Mouse (Mus musculus): ENCODE data around the gene Ifnar1.

Ifnar1 gene

GRCm38 (mm10) chr16:91538513-91538912 lies 53.5 kb downstream of the Ifnar1 start:
- no peak for ATAC-seq (ENCODE audit: low TSS enrichment)

GRCm38 (mm10) chr16:91541573-91542081 lies 56.6 kb downstream of the Ifnar1 start:
- peak; percentile 73 for ATAC-seq (ENCODE audit: low TSS enrichment)

- ATAC-seq (ENCODE audit: low TSS enrichment), result no peak
Measured at GRCm38 (mm10) chr16:91543619-91544018, 58.6 kb downstream of the Ifnar1 start.

GRCm38 (mm10) chr16:91545597-91546281 lies 60.7 kb downstream of the Ifnar1 start:
- ATAC-seq (ENCODE audit: low TSS enrichment), result no peak

DNA sequence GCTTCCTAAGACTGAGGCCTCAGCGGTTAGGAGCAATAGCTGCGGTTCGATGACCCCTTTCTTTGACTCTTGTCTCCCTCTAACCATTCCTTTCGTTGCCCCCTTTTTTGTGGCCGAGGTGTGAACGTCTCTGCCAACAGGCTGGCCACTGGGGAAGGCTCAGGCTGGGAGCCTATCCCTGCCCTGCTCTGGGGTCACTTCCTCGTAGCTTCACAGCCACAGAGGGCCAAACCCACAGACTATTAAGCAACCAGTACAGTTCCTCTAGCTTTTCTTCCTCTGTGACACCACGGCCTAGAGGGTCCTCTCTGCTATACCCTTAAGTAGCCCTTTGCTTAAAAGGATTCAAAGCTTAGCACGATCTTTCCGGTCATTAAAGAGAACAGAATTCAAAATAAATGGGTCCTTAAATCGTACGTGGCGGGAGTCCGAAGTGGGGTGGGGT lies 61.4 kb downstream of the Ifnar1 start:
- no peak for ATAC-seq (ENCODE audit: low TSS enrichment)

DNA sequence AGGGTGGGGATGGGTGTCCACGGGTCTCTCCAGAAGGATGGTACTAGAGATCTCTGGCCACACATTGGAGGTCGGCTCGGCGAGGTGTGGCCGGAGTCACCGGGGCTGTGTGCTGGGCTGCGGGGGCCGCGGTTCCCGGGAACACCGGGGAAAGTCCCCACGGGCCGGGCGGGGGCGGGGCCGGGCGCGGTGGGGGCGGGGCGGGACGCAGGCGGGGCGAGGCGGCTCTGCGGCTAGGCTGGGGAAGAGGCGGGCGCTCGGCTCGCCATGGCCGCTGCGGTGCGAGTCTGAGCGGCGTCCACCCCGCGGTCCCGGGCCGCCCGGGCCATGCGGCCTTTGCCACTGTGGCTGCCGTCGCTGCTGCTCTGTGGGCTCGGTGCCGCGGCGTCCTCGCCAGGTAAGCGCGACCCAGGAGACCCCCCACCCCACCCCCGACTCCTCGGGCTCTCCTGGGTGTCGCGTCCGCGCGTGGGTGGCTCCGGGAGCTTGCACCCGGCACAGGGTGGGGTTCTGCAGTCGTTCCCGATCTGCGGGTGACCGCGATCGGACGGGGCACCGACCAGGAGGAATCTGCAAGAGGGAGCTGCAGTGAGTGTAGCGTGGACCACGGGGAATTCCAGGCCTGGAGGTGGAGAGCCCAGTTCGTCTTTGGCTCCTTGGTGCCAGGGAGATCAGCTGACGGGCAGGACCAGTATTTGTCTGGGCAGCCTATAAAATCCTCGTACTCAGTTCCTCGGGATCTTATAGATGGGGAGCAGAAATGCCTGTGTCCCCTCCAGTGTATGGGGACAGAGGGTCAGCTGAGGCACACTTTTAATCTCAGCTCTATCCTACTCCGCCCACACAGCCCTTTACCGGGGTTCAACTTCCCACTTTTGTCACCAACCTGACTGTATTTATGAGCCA lies 62.1 kb downstream of the Ifnar1 start, which contains the start of gene Ifngr2:
Ifngr2 (plus strand) TSS at position 237 of the 906 bp plus-strand sequence.
- ATAC-seq (ENCODE audit: low TSS enrichment), result peak; percentile 57

GRCm38 (mm10) chr16:91547974-91548373 lies 62.9 kb downstream of the Ifnar1 start:
- ATAC-seq (ENCODE audit: low TSS enrichment), result peak; percentile 42

DNA sequence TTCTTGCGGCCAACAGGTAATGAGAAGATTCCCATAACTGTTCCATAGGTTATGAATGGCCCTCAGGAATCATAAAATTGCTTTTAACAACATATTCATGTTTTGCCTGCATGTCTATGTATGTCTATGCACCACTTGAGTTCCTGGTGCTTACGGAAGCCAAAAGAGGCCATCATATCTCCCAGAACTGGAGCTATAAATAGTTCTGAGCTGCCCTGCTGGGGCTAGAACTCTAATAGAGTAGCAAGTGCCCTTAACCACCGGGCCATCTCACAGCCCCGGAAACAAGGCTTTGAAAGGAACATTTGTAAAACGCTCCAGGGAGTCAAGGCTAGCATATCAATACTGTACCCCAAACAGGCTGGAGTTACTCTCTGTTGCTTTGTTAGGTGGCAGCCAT lies 63.5 kb downstream of the Ifnar1 start:
- no peak for ATAC-seq (ENCODE audit: low TSS enrichment)

DNA sequence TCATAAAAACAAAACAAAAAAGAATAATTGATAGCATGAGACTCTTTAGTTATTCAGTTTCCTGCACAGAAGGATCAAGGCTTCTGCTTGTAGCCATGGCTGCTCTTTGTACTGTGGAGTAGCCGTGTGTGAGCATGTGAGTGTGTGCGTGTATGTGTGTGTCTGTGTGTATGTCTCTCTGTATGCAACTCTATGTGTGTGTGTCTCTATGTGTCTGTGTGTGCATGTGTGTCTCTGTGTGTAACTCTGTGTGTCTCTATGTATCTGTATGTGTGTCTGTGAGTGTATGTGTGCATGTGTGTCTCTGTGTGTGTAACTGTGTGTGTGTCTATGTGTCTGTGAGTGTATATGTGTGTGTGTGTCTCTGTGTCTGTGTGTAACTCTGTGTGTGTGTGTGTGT lies 64.0 kb downstream of the Ifnar1 start:
- no peak for ATAC-seq (ENCODE audit: low TSS enrichment)

DNA sequence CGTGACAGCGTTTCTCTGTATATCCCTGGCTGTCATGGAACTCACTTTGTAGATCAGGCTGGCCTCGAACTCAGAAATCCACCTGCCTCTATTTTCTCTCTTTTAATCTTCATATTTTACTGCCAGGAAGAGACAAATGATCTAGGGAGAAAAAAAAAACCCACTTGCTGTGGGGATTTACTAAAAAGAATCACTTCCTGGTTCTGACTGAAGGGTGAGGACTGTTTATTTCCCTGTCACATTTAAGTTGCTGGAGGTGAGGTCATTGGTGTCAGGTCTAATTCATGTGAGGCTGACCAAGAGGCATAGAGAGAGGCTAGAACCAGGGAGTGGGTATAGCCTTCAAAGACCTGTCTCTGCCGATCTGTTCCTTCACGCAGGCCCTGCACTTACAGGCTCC lies 64.6 kb downstream of the Ifnar1 start:
- ATAC-seq (ENCODE audit: low TSS enrichment), result no peak

DNA sequence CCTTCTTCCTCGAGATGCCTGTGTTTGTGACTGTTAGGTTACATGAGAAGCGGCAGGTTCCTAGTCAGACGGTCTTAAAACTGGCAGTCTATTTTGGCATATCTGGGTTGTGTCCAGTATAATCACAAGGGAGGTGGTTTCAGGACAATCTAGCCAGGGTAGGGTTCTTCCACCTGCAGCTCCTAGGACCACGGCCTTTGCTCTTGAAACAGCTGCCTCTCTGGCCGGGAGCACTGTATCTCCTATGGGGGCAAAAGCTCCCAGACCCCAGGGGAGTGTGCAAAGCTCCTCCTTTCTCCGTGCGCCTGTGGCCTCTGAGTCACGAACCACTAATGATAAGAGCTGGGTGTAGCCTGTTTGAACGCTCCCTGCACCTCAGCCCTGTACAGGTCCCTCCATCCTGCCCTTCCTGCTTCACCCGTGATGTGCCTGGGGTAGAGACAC lies 66.1 kb downstream of the Ifnar1 start:
- ATAC-seq (ENCODE audit: low TSS enrichment), result no peak

DNA sequence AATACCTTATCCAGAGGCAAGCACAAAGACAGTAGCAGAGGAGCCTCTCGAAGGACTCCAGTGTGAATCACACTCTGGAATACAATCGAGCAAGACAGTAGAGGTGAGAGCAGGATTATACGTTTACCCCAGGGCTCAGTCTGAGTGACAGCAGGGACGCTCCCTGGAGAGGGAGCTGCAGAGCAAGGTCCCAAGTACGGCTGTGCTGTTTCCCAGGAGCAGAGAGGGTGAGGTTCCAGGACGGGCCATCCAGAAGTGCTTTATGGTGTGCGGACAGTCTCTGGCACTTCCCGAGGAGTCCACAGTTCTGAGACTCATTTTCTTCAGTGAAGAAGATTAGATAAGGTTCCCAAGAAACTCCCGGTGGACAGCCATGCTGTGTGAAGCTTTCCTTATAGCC lies 67.0 kb downstream of the Ifnar1 start:
- no peak for ATAC-seq (ENCODE audit: low TSS enrichment)

DNA sequence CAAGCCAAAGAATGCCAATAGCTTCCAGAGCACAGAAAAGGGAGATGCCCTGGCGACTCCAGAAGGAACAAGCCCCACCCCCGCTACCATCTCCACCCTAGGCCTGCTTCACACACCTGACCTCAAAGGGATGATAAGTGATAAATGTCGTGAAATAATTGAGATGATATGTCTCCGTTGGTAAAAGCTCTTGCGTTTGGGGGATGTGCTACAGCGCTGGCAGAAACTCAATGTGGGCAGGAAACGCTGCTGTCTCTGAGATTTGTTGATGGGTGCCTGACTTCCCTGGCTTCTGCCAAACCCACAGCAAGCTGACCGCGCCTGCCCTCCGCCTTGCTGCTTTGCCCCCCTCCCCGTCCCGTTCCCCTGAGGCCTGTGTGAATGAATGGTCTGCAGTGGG lies 68.6 kb downstream of the Ifnar1 start:
- no peak for ATAC-seq (ENCODE audit: low TSS enrichment)

DNA sequence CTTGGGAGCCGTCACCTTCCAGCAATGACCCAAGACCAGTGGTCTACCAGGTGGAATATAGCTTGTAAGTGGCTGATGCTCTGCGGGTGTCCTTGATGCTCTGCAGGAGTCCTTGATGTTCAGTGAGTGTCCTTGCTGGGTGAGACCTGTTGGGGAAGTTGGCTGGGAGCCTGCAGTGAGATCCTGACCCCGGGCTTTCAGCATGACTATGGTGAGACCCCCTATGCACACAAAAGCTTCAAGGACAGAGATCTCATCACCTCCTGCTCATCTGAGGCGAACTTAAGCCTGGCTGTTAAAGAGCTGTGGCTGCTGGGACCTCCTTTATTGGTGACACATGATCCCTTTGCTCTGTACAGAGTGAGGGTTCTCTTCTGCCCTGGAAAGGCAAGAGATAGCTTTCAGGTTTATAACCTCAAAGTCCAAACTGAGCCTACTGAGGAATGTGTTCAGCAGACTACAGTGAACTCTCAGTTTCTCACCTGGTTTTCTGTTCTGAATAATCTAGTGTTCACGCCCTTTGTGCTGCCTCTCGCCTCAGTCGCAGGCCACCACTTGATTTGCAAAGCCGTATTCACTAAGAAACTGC lies 70.1 kb downstream of the Ifnar1 start:
- no peak for ATAC-seq (ENCODE audit: low TSS enrichment)

- ATAC-seq (ENCODE audit: low TSS enrichment), result no peak
Measured at GRCm38 (mm10) chr16:91556659-91557058, 71.6 kb downstream of the Ifnar1 start.
